Mouse (Mus musculus) right cerebral cortex, postnatal 36 days (tissue): ENCODE data around the gene Ovgp1.
A peak's percentile ranks its signal among the peaks of the same experiment; 100 is the strongest.
"Not testable (repeated sequence)": the region's sequence is repeated elsewhere in the genome, so short reads cannot be mapped to it uniquely, and the experiment has no call there.

Experiments used
- DNase-seq, 2 experiments: peaks; one replicate each; pipeline ENCODE4 v3.0.0; 2022; ENCODE audit warnings: low spot score in 2 of 2, mixed read lengths in 1 of 2

Ovgp1 gene

GRCm38 (mm10) chr3:105994730-105995129, 21.2 kb downstream of the Ovgp1 start:
- DNase-seq, result no peak

GRCm38 (mm10) chr3:106000707-106001375, 27.3 kb downstream of the Ovgp1 start:
- no peak for DNase-seq

- DNase-seq, result peak in 1 of 2 experiments; percentile 32
Observed at GRCm38 (mm10) chr3:106001416-106002370, 28.2 kb downstream of the Ovgp1 start.

GRCm38 (mm10) chr3:106003360-106003759, 29.8 kb downstream of the Ovgp1 start:
- not testable (repeated sequence) for DNase-seq

- DNase-seq, result no peak
Observed at GRCm38 (mm10) chr3:106014546-106014945, 41.0 kb downstream of the Ovgp1 start, which contains the start of gene Pifo. Gene Pifo (minus strand): TSS chr3:106014646.

GRCm38 (mm10) chr3:106021840-106022239, 48.3 kb downstream of the Ovgp1 start:
- DNase-seq, result no peak

GRCm38 (mm10) chr3:106024135-106024534, 50.6 kb downstream of the Ovgp1 start:
- no peak for DNase-seq

- no peak for DNase-seq
Observed at GRCm38 (mm10) chr3:106032781-106033180, 59.3 kb downstream of the Ovgp1 start, which contains the start of gene Chil5. Gene Chil5 (minus strand): TSS chr3:106032814.
